Mouse (Mus musculus) small intestine, adult 2 months (tissue): ENCODE results near the gene Gm37596. TPM values are rescaled to one million over a fixed set of nuclear protein-coding genes. Genes with fewer than 3 reads are reported as not detected.
"Not testable (repeated sequence)": the region's sequence is repeated elsewhere in the genome, so short reads cannot be mapped to it uniquely, and the experiment has no call there.

Source experiments
- H3K27ac ChIP-seq: fragments of 200-500 bp; 2 replicates; pipeline ENCODE4 v1.5.1; 2012; ENCODE audit warnings: low read depth, low read length, control low read depth, inconsistent platforms; ENCODE audit not compliant: insufficient read depth
- H3K27me3 ChIP-seq: fragments of 200-500 bp; 2 replicates; pipeline ENCODE4 v1.6.1; 2012; ENCODE audit warnings: mild to moderate bottlenecking, moderate library complexity, low read length, inconsistent platforms; ENCODE audit not compliant: control insufficient read depth, insufficient read depth
- H3K36me3 ChIP-seq: fragments of 200-500 bp; 2 replicates; pipeline ENCODE4 v1.6.1; 2012; ENCODE audit warnings: mild to moderate bottlenecking, low read length, control low read depth, inconsistent platforms; ENCODE audit not compliant: control insufficient read depth, insufficient read depth
- H3K4me1 ChIP-seq: fragments of 200-500 bp; 2 replicates; pipeline ENCODE4 v1.6.1; 2012; ENCODE audit warnings: low read length, inconsistent platforms, mixed read lengths; ENCODE audit not compliant: control insufficient read depth, insufficient read depth, insufficient read length
- H3K4me3 ChIP-seq: fragments of 200-500 bp; 2 replicates; pipeline ENCODE4 v1.5.1; 2012; ENCODE audit warnings: low read depth, mild to moderate bottlenecking, control low read depth, inconsistent platforms, low read length, moderate library complexity
- CTCF ChIP-seq: fragments of 200-500 bp; IDR thresholded peaks from 2 replicates; pipeline ENCODE4 v1.5.1; 2012; ENCODE audit warnings: low read depth, mild to moderate bottlenecking, control low read depth, inconsistent platforms, low read length, moderate library complexity, mixed read lengths; ENCODE audit not compliant: insufficient replicate concordance, insufficient read length; ENCODE audit errors: extremely low read depth
- POLR2A ChIP-seq: fragments of 200-500 bp; IDR thresholded peaks from 2 replicates; pipeline ENCODE4 v1.6.1; 2012; ENCODE audit warnings: low read depth, mild to moderate bottlenecking, control low read depth, inconsistent platforms, low read length, moderate library complexity
- WGBS: fragments of 180-500 bp; shearing (Covaris S2); methylation state at CpG from one replicate; pipeline ENCODE4 v1.1.7; 2018; 5-methylcytosine and 5-hydroxymethylcytosine counted together
- polyA plus RNA-seq: library from polyadenylated mRNA; depleted of rRNA; stranded (reverse); fragments of >200 nt; gene quantifications from 2 replicates; pipeline ENCODE4 v1.2.3, GENCODE M21; 2012; rRNA removed

Gene Gm37596
- not detected in 2 replicates for polyA plus RNA-seq

DNA sequence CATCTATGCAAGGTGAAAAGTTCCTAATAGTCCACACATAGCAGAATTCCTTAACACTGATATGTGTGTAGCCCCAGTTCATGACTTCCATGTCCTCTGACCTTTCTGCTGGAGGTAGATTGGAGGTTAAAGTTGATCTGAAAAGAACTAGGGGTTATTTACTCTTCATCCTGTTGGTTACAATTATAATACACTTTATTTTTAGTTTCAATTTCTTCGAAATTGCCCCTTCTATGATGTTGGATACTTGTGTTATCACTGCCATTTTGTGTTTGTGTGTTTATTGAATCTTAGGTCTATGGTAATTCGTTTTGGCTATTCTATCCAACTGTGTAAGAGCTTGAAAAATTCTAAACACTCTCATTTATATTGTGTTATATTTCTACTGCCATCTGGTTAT, at the start of gene Gm37596:
TSS of gene Gm37596 (minus strand) at position 101 of the 400 bp plus-strand sequence.
- H3K36me3 ChIP-seq, H3K4me1 ChIP-seq, H3K27me3 ChIP-seq, H3K4me3 ChIP-seq, H3K27ac ChIP-seq: not testable (repeated sequence)
- 80% methylated on average over 1 of the region's 2 CpGs for WGBS

DNA sequence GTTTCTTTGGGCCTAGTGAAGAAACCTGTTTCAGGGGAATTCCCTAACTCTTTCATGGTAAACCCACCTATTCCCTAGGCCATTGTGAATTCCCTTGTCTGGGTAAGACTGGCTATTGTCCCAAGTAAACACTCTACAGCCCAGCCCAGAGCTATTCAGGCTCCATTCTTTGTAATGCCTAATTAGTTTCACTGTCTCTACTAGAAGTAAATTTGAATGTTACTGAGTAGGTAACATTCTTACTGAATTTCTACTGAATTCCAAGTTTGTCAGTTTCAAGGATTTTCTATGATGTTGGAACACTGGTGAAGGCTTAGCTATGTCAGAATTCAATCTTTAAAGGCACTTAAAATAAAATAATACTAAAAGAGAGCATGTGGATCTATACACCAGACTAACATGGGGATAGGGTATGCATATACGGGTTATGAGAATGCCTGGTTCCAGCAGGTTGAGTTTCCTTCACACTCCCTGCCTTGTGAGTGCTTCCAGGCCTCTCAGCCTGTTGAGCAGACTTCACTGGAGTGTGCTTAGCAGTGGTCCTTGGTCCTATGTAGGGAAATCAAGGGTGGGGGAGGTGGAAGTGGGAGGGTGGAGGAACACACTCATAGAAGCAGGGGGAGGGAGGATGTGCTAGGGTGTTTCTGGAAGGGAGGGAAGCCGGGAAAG, 16.2 kb upstream of the Gm37596 start:
- not testable (repeated sequence) for H3K4me1 ChIP-seq, H3K27ac ChIP-seq, H3K36me3 ChIP-seq, H3K27me3 ChIP-seq, H3K4me3 ChIP-seq
- 90% methylated on average over 2 of the region's 2 CpGs for WGBS

GRCm38 (mm10) chr3:93676210-93676609, 16.7 kb downstream of the Gm37596 start, which contains the start of gene Tdpoz1:
Gene Tdpoz1 (minus strand): TSS chr3:93676310.
- not testable (repeated sequence) for H3K27ac ChIP-seq, H3K4me3 ChIP-seq, H3K4me1 ChIP-seq, H3K27me3 ChIP-seq, H3K36me3 ChIP-seq
- WGBS, result 83% methylated on average over 3 of the region's 4 CpGs

GRCm38 (mm10) chr3:93670805-93671503, 21.9 kb downstream of the Gm37596 start:
- 38% methylated on average over 6 of the region's 6 CpGs for WGBS
- H3K27me3 ChIP-seq, H3K4me3 ChIP-seq, H3K27ac ChIP-seq, H3K36me3 ChIP-seq, H3K4me1 ChIP-seq: not testable (repeated sequence)

DNA sequence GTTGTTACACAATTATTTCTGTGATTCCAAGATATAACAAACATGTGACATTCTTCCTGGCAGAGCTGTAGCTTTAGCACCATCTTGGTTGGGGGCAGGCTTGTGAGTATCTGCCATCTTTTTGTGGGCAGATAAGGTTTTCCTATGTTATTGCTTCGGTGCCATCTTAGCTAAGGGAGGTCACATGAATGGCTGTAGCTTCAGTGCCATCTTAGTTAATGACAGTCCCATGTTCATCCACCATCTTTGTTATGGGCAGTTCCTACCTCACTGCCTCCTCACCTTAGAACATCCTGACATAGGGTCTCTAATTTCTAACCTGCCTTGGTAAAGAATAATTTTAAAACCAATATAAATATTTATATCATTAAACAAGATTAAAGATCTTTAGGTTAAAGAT, 38.6 kb downstream of the Gm37596 start:
- no peak overlapping the region for H3K27ac ChIP-seq
- H3K36me3 ChIP-seq, result no peaks in the 10 kb centered on the region
- no peaks in the 10 kb centered on the region for H3K4me1 ChIP-seq
- no peaks in the 10 kb centered on the region for H3K27me3 ChIP-seq
- WGBS, result 70% methylated on average over 1 of the region's 1 CpGs
- no peak for TF ChIP-seq CTCF
- no peak for TF ChIP-seq POLR2A
- no peak overlapping the region for H3K4me3 ChIP-seq

- 70% methylated on average over 3 of the region's 3 CpGs for WGBS
Measured at GRCm38 (mm10) chr3:93652586-93652985, 40.3 kb downstream of the Gm37596 start, which contains the start of gene Tdpoz2. Gene Tdpoz2 (minus strand): TSS chr3:93652686.

More at GRCm38 (mm10) chr3:93652586-93652985, 40.3 kb downstream of the Gm37596 start, which contains the start of gene Tdpoz2:
- Histone ChIP-seq H3K27me3 (no peaks in the 10 kb centered on the region), H3K27ac (no peak within 1 kb of the TSS), H3K4me3 (no peak within 1 kb of the TSS), H3K4me1 (no peaks in the 10 kb centered on the region), H3K36me3 (no peaks in the 10 kb centered on the region)
- TF ChIP-seq CTCF (no peak), POLR2A (no peak)

Other genes with a start within 250 kb of the Gm37596 start
- not detected in 2 replicates for gene Tchhl1, start 224.3 kb downstream of the Gm37596 start, polyA plus RNA-seq
- 49.0 and 81.5 TPM in 2 replicates for gene S100a11, start 172.6 kb downstream of the Gm37596 start, polyA plus RNA-seq
- 43.4 and 172 TPM in 2 replicates for gene S100a10, start 138.0 kb downstream of the Gm37596 start, polyA plus RNA-seq
- gene Tdpoz2, start 40.4 kb downstream of the Gm37596 start, polyA plus RNA-seq, result not detected in 2 replicates
- not detected in 2 replicates for gene Tdpoz1, start 16.8 kb downstream of the Gm37596 start, polyA plus RNA-seq
- not detected in 2 replicates for gene Gm5773, start 79.9 kb upstream of the Gm37596 start, polyA plus RNA-seq
- not detected in 2 replicates for gene Tdpoz4, start 103.3 kb upstream of the Gm37596 start, polyA plus RNA-seq
- not detected in 2 replicates for gene Tdpoz3, start 132.9 kb upstream of the Gm37596 start, polyA plus RNA-seq